In genomic region chr6:146195854-146196457, GRCm38 (mm10) we compare ENCODE assay signal across 18 mouse cellular contexts.
A peak's percentile ranks its signal among the peaks of the same experiment; 100 is the strongest.
DNase-seq lines count a peak whose midpoint lies in the region; ATAC-seq and TF ChIP-seq lines count a peak whose summit lies in the region.
"Had no signal": no experiment of that assay in that cellular context is flagged by ENCODE, and none has a peak within 500 bp of the region (broad histone marks: within the 10 kb centered on the region; RNA-seq: fewer than 3 reads in every experiment).

No protein-coding gene starts in this region.

- DNase-seq in adrenal gland, adult (ENCODE audit: inconsistent age in 2 of 2, low spot score in 1 of 2) = peak; percentile 49 to 90
- no peak for DNase-seq in adrenal gland, postnatal 4 days (ENCODE audit: low spot score in 2 of 2)
- DNase-seq in lung, postnatal 36 days = peak; percentile 45
- DNase-seq in lung, adult 2 months = no peak
- no peak for DNase-seq in layer of hippocampus, adult 9-10 months (ENCODE audit: low spot score)
- no peak for DNase-seq in right cerebral cortex, postnatal 25 days
- DNase-seq in lung, postnatal 14 days = no peak
- DNase-seq: cerebellum, adult 11-12 months; heart, postnatal 14 days; lung, embryonic 14.5 days; right cerebral cortex, postnatal 4 days; thymus, adult 18-20 months had no signal

- ATAC-seq in common myeloid progenitor, adult 5-6 weeks (replicated peaks; ENCODE audit: low read depth, poor library complexity, severe bottlenecking) = peak; percentile 65
- ATAC-seq: intestine, embryonic 15.5 days had no signal

- 78% methylated on average over 7 of the region's 7 CpGs for WGBS in lung, adult 2 months

- no peak for TF ChIP-seq CTCF in lung, adult 2 months (IDR thresholded peaks at IDR 0.05; ENCODE audit: insufficient read depth, low read length)

- no peak for TF ChIP-seq POLR2A in lung, adult 2 months (IDR thresholded peaks at IDR 0.05; ENCODE audit: borderline replicate concordance, extremely low read depth, low read depth, low read length)

- H3K4me3 ChIP-seq in lung, adult 2 months (replicated peaks; ENCODE audit: extremely low read depth, low read depth, low read length) = no peak overlapping the region
- H3K4me3 ChIP-seq: embryonic facial prominence, embryonic 13.5 days; forebrain, embryonic 12.5 days; intestine, embryonic 15.5 days; limb, embryonic 13.5 days; neural tube, embryonic 12.5 days had no signal

- H3K4me1 ChIP-seq in lung, adult 2 months (ENCODE audit: control insufficient read depth, insufficient read depth, low read length) = no peaks in the 10 kb centered on the region
- H3K4me1 ChIP-seq: embryonic facial prominence, embryonic 13.5 days; forebrain, embryonic 12.5 days; intestine, embryonic 15.5 days; neural tube, embryonic 12.5 days had no signal

Comparison
In these comparisons a context has a peak if more than half of its experiments do, and no peak if none do; other contexts are left out.
1. DNase-seq: peak in adrenal gland, adult (2 of 2) and lung, postnatal 36 days (single experiment); none in adrenal gland, postnatal 4 days (0 of 2), lung, adult 2 months (single experiment), layer of hippocampus, adult 9-10 months (single experiment), right cerebral cortex, postnatal 25 days (single experiment) and lung, postnatal 14 days (single experiment).